Mouse (Mus musculus): ENCODE results near the gene Klk1b24. TPM values are rescaled to one million over a fixed set of nuclear protein-coding genes. Genes with fewer than 3 reads are reported as not detected.
"Not testable (repeated sequence)": the region's sequence is repeated elsewhere in the genome, so short reads cannot be mapped to it uniquely, and the experiment has no call there.

The Klk1b24 gene
- not detected for total RNA-seq (2022)

DNA sequence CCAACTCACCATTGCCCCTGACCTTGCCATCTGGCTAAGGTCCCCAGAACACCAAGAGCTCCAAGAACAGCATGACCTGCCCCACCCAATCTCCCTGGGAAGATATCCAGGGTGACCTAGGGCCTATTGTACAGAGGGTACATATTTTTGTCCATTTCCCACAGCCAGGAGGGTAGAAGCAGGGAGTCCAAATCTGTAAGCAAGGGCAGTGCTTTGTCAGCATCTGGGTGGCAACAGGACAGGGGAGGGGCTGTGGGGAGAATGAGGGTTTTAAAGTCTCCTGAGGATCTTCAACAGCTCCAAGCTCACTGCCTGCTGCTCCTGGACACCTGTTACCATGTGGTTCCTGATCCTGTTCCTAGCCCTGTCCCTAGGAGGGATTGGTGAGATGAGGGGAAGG lies at the start of gene Klk1b24:
Klk1b24 (plus strand) TSS at position 301 of the 400 bp plus-strand sequence.
- not testable (repeated sequence) for DNase-seq (ENCODE audit: low spot score in 2 of 2)

DNA sequence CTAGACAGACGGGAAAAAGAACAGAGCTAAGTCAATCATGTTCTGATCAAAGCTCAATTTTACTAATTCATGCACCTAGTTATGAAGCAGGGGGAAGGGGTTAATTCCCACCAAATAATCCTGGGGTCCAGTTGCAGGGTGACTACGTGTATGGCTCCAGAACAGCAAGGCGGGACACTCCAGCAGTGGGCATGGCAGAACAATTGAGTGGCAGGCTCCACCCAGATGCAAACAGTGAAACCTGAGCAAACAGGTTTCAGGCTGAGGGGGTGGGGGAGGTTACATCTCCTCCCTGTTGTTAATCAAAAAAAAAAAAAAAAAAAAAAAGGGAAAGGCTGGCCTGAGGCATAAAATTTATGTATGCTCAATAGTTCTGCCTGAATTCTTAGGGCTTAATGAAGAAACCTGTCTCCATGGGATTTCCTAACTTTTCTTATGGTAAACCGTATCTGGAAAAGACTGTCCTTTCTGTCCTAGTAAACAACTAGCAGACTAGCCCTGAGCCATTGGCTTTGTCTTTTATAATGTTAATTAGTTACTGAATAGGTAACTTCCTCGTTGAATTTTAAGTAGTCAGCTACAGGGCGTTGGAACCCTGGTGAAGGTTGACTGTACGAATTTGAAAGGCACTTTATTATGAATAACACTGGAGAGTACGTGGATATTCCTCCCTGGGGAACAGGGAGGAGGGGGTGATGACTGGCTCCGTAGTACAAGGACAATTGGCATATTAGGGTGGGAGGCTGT lies 8.6 kb upstream of the Klk1b24 start:
- no peak for DNase-seq (ENCODE audit: low spot score in 2 of 2)

GRCm38 (mm10) chr7:44186516-44186915 lies 1.5 kb upstream of the Klk1b24 start:
- not testable (repeated sequence) for DNase-seq (ENCODE audit: low spot score in 2 of 2)

DNA sequence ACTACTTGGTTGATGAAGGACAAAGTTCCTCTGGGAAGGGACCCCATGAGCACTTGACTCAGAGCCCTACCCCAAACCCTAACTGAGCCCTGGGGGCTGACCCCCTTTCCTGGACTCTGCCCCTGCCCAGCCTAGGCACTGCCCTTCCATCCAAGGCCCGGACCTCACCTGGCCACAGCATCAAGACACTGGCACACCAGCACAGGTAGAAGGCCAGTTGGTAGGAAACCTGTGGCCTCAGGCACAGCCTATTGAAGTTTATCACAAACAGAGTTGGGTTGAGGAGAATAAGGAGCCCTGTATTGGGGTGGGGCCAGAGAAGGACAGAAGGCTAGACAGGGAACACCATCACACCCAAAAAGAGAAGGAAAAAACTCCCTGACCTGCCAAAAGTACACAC lies 5.4 kb downstream of the Klk1b24 start:
- not testable (repeated sequence) for DNase-seq (ENCODE audit: low spot score in 2 of 2)

- no peak for DNase-seq (ENCODE audit: low spot score in 2 of 2)
These were observed 9.9 kb downstream of the Klk1b24 start, which contains the start of gene Klk1b3 for GRCm38 (mm10) chr7:44197891-44198290. Gene Klk1b3, plus strand, starts transcription at chr7:44198191.

GRCm38 (mm10) chr7:44207135-44207534 lies 19.1 kb downstream of the Klk1b24 start, which contains the start of gene Klk1b4:
Gene Klk1b4, plus strand, starts transcription at chr7:44207435.
- DNase-seq (ENCODE audit: low spot score in 2 of 2): not testable (repeated sequence)

- no peak for DNase-seq (ENCODE audit: low spot score in 2 of 2)
These were observed 20.3 kb downstream of the Klk1b24 start for GRCm38 (mm10) chr7:44208307-44208706.

- no peak for DNase-seq (ENCODE audit: low spot score in 2 of 2)
These were observed 27.6 kb downstream of the Klk1b24 start, which contains the start of gene Klk1b5 for GRCm38 (mm10) chr7:44215645-44216044. Gene Klk1b5, plus strand, starts transcription at chr7:44215945.

GRCm38 (mm10) chr7:44221601-44222000 lies 33.6 kb downstream of the Klk1b24 start:
- DNase-seq (ENCODE audit: low spot score in 2 of 2): not testable (repeated sequence)

DNA sequence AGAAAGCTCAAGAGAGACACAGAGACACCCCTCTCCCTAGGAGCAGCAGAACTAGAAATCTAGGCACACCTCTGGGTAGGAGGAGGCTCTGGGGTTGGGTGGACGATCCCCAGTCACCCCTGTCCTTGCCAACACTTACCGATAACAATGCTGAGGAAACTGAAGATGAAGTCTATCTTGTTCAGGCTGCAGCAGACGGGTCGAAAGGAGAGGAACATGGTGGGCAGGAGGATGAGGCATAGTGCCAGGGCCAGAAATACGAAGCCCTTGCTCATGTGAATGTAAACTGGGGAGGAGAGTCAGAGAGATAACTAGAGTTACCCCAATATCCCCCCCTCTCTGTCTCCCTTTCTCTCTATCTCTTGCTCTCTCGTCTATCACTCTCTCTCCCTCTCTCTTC lies 34.3 kb downstream of the Klk1b24 start:
- not testable (repeated sequence) for DNase-seq (ENCODE audit: low spot score in 2 of 2)

- no peak for DNase-seq (ENCODE audit: low spot score in 2 of 2)
These were observed 37.0 kb downstream of the Klk1b24 start, which contains the start of gene Klk1 for GRCm38 (mm10) chr7:44225076-44225475. Gene Klk1, plus strand, starts transcription at chr7:44225360.

GRCm38 (mm10) chr7:44235909-44236308 lies 47.9 kb downstream of the Klk1b24 start, which contains the start of gene Gm36864:
Gene Gm36864, plus strand, starts transcription at chr7:44236177.
- no peak for DNase-seq (ENCODE audit: low spot score in 2 of 2)

GRCm38 (mm10) chr7:44239913-44240312 lies 51.9 kb downstream of the Klk1b24 start:
- DNase-seq (ENCODE audit: low spot score in 2 of 2): no peak

DNA sequence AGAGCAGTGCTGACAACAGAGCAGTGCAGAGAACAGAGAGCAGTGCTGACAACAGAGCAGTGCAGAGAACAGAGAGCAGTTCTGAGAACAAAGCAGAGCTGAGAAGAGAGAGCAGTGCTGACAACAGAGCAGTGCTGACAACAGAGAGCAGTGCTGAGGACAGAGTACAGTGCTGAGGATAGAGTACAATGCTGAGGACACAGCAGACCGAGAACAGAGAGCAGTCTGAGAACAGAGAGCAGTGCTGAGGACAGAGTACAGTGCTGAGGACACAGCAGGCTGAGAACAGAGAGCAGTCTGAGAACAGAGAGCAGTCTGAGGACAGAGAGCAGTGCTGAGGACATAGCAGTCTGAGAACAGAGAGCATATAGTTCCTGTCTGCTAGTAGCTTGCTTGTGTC lies 52.7 kb downstream of the Klk1b24 start:
- DNase-seq (ENCODE audit: low spot score in 2 of 2): no peak

GRCm38 (mm10) chr7:44241163-44241562 lies 53.1 kb downstream of the Klk1b24 start:
- DNase-seq (ENCODE audit: low spot score in 2 of 2): no peak

Other genes starting within 250 kb of the Klk1b24 start
- gene Klk1b8, start 237.6 kb upstream of the Klk1b24 start, total RNA-seq (2022): not detected
- gene Klk1b1, start 221.5 kb upstream of the Klk1b24 start, total RNA-seq (2022): not detected
- not detected for gene Klk1b9, start 212.2 kb upstream of the Klk1b24 start, total RNA-seq (2022)
- not detected for gene Klk1b11, start 192.4 kb upstream of the Klk1b24 start, total RNA-seq (2022)
- gene Klk1b26, start 176.1 kb upstream of the Klk1b24 start, total RNA-seq (2022): not detected
- gene Klk1b27, start 135.9 kb upstream of the Klk1b24 start, total RNA-seq (2022): not detected
- not detected for gene Klk1b21, start 85.9 kb upstream of the Klk1b24 start, total RNA-seq (2022)
- not detected for gene Klk1b22, start 75.6 kb upstream of the Klk1b24 start, total RNA-seq (2022)
- gene Klk1b16, start 51.5 kb upstream of the Klk1b24 start, total RNA-seq (2022): not detected
- not detected for gene Klk1b3, start 10.0 kb downstream of the Klk1b24 start, total RNA-seq (2022)
- gene Klk1b4, start 19.2 kb downstream of the Klk1b24 start, total RNA-seq (2022): not detected
- gene Klk1b5, start 27.7 kb downstream of the Klk1b24 start, total RNA-seq (2022): not detected
- gene Klk1, start 37.1 kb downstream of the Klk1b24 start, total RNA-seq (2022): not detected
- gene Gm36864, start 47.9 kb downstream of the Klk1b24 start, total RNA-seq (2022): not detected
- 1 to 10 TPM in 3 of 4 experiments, under 1 TPM in 1; 0.87 to 1.8 (median 1.4) TPM for gene 1700028J19Rik, start 58.5 kb downstream of the Klk1b24 start, total RNA-seq (2022)
- gene 2410002F23Rik, start 58.5 kb downstream of the Klk1b24 start, total RNA-seq (2022): 10 to 100 TPM; 81.6 to 96.2 (median 87.1) TPM
- under 1 TPM in 1 of 4 experiments, not detected in 3; 0.21 TPM for gene Acp4, start 69.1 kb downstream of the Klk1b24 start, total RNA-seq (2022)
- gene Gm15517, start 73.2 kb downstream of the Klk1b24 start, total RNA-seq (2022): not detected
- gene Clec11a, start 118.7 kb downstream of the Klk1b24 start, total RNA-seq (2022): 1 to 10 TPM; 2.6 to 3.7 (median 3.1) TPM
- 100 to 1,000 TPM; 509 to 568 (median 540) TPM for gene Shank1, start 122.0 kb downstream of the Klk1b24 start, total RNA-seq (2022)
- gene Syt3, start 195.9 kb downstream of the Klk1b24 start, total RNA-seq (2022): 10 to 100 TPM; 64.0 to 74.2 (median 69.8) TPM
- 1 to 10 TPM; 1.5 to 2.8 (median 2.2) TPM for gene 1700008O03Rik, start 197.6 kb downstream of the Klk1b24 start, total RNA-seq (2022)
- 100 to 1,000 TPM; 272 to 301 (median 284) TPM for gene Lrrc4b, start 240.8 kb downstream of the Klk1b24 start, total RNA-seq (2022)

Data from left cerebral cortex, adult 8-10 months (tissue).